Mouse (Mus musculus) central nervous system, embryonic 14 days (tissue): Measurements from ENCODE around the gene Dennd6b. TPM values are rescaled to one million over a fixed set of nuclear protein-coding genes. Genes with fewer than 3 reads are reported as not detected.

Experiments used
- polyA plus RNA-seq: library from polyadenylated mRNA; depleted of rRNA; stranded (reverse); fragments of >200 nt; gene quantifications from 2 replicates; pipeline ENCODE4 v1.2.3, GENCODE M21; 2012; rRNA removed

The Dennd6b gene
- 137 and 147 TPM in 2 replicates for polyA plus RNA-seq

DNA sequence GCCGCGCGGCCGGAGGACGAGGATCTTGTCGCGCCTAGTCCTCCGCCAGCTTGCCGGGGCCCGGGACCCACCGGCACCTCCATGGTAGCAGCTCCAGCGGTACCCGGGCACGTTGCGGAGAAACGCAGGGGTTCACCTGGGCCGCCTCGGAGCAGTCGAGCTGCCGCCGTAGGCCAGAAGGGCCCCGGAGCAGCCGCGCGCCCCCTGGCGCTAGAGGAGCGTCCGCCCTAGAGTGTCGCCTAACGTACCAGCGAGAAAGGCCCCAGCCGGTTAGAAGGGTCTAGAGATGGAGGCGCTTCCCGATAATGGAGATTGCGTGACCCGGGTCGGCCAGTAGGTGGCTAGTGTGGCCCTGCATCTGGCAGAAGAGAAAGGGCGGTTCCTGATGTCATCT lies at the start of gene Dennd6b:
Dennd6b (minus strand) TSS at position 184 of the 394 bp plus-strand sequence.

DNA sequence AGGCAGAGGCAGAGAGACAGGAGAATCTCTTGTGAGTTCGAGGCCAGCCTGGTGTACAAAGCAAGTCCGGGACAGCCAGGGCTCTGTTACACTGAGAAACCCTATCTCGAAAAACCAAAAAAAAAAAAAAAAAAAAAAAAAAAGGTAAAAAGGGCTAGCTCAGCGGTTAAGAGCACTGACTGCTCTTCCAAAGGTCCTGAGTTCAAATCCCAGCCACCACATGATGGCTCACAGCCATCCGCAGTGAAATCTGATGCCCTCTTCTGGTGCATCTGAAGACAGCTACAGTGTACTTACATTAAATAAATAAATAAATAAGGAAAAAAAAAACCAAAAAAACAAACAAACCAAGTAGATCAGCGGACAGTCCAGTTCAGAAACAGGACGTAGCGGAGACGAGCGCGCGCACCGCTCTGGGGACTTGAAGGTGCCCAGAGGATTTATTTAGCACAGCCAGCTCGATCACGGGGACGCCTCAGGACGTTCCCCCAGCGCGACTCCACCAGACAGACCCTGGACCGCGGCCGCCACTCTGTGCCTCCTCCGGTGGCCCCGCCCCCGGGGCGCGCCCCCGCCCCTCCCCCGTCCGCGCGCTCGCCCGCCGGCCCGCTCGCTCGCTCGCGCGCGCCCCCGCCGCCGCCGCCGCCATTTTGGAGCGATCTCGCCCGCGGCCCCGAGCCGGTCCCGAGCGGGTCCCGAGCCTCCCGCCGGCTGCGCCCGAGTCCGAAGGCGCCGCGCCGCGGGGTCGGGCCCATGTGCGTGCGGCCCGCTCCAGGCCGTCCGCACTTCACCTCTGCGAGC lies 14.8 kb upstream of the Dennd6b start, which contains the start of gene Ppp6r2:
Ppp6r2 (plus strand) TSS at position 639 of the 801 bp plus-strand sequence.

DNA sequence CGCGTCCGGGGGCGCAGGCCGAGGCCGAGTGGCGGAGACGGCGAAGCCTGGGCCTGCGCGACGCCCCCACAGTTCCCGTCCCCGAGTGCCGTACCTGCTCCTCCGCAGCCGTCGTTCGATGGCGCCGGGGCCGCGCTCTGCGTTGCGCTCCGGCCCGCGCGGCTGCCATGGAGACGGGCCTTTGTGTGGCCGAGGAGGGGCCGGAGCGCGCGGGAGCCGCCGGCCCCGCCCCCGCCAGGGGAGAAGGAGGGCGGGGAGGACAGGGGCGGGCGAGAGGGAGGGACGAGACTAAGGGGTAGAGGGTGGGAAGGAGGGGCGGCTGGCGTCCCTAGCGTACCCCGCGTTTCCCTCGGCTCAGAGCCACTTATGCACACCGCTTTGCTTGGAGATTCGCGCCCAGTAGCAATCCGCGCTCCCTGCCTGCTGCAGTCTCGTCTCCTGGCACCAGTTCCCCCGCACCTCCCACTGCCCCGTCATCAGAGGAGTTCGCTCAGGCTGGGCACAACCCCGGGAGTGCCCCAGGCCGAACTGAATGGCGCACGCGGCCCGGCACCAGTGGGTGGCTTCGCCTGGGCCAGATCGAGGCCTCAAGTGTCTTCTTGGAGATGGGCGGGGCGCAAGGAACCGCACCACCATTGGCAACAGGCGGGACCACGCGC lies 15.6 kb downstream of the Dennd6b start, which contains the start of gene Plxnb2:
Plxnb2 (minus strand) TSS at position 218 of the 659 bp plus-strand sequence.

DNA sequence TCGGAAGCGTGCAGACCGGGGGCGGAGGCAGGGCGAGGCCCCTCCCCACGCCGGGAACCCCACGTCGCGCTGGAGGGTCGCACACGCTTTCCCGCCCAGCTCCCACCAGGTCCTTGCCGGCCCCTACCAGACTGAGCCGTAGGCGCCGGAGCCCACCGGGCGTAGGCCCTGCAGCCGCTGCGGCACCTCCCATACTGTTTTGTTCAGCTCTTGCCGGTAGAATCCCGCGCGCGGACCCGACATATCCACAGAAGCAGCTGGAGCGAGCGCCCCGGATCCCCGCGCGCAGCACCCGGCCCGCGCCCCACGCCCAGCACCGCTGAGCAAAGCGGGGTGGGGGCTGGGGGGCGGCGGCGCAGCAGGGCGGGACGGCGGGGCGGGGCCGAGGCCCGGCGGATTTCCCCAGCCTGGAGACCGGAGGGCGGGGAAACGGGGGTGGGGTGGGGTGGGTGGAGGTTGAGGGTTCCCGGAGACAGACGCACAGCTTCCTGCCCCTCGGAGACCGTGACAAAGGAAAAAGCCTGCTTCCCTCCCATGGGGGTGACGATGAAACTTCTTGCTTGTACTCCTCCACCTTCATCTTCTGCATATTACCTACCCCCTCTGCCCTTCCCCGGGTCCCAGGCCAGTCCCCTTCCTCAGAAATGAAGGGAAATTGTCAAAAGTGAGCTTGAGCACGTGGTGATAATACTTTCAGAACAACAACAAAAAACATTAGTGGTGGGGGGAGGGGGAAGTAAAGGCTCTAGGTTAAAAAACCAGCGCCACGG lies 46.8 kb downstream of the Dennd6b start, which contains the start of gene Mapk11:
Mapk11 (minus strand) TSS at position 358 of the 770 bp plus-strand sequence.

DNA sequence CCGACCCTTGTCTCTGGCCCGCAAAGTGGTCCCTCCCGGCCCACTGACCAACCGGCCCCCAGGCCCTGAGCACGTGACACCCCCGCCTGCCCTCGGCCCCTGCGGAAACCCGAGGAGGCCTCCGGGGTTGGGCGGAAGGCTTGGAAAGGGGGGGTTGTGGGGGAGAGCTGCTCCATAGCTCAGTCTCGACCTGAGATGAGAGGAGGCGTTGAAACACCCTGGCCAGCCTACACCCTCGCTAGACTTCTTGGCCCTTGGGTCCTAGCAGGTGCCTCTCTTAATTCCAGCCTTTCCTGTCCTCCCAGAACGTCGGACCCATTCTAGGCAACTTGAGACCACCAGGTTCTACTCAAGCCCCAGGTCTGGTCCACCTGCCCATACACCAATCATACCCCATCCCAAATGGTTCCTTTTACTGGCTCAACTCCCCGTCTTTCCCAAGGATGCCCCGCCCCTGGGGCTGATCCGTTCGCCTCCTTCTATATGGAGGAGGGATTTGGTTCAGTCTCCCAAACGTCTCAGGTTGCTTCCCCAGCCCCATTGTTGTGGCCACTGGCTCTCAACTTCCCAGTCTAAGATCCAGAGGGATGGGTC lies 55.5 kb downstream of the Dennd6b start, which contains the start of gene Mapk12:
Mapk12 (minus strand) TSS at position 45 of the 594 bp plus-strand sequence.

Other genes with a start within 250 kb of the Dennd6b start
- gene Ttll8, start 242.1 kb downstream of the Dennd6b start, polyA plus RNA-seq, result 0.29 and 0.53 TPM in 2 replicates
- gene Mlc1, start 217.5 kb downstream of the Dennd6b start, polyA plus RNA-seq, result 9.9 and 17.6 TPM in 2 replicates
- not detected in 2 replicates for gene Mov10l1, start 213.6 kb downstream of the Dennd6b start, polyA plus RNA-seq
- gene Panx2, start 136.8 kb downstream of the Dennd6b start, polyA plus RNA-seq, result 12.5 and 14.4 TPM in 2 replicates
- gene Trabd, start 121.4 kb downstream of the Dennd6b start, polyA plus RNA-seq, result 41.0 and 43.0 TPM in 2 replicates
- 38.6 and 40.2 TPM in 2 replicates for gene Selenoo, start 107.4 kb downstream of the Dennd6b start, polyA plus RNA-seq
- 39.6 and 40.3 TPM in 2 replicates for gene Tubgcp6, start 73.4 kb downstream of the Dennd6b start, polyA plus RNA-seq
- gene Hdac10, start 67.8 kb downstream of the Dennd6b start, polyA plus RNA-seq, result 43.2 and 45.5 TPM in 2 replicates
- 15.5 TPM in 2 replicates for gene Mapk12, start 55.8 kb downstream of the Dennd6b start, polyA plus RNA-seq
- 63.8 and 66.3 TPM in 2 replicates for gene Mapk11, start 46.9 kb downstream of the Dennd6b start, polyA plus RNA-seq
- gene Plxnb2, start 15.7 kb downstream of the Dennd6b start, polyA plus RNA-seq, result 177 and 193 TPM in 2 replicates
- gene Ppp6r2, start 15.1 kb upstream of the Dennd6b start, polyA plus RNA-seq, result 132 and 154 TPM in 2 replicates
- gene Sbf1, start 118.8 kb upstream of the Dennd6b start, polyA plus RNA-seq, result 177 and 203 TPM in 2 replicates
- gene Adm2, start 126.2 kb upstream of the Dennd6b start, polyA plus RNA-seq, result 0.04 and 0.06 TPM in 2 replicates
- gene Miox, start 137.9 kb upstream of the Dennd6b start, polyA plus RNA-seq, result not detected in 2 replicates
- 28.3 and 34.0 TPM in 2 replicates for gene Lmf2, start 159.2 kb upstream of the Dennd6b start, polyA plus RNA-seq
- gene Ncaph2, start 159.2 kb upstream of the Dennd6b start, polyA plus RNA-seq, result 118 and 120 TPM in 2 replicates
- 26.9 and 27.1 TPM in 2 replicates for gene Sco2, start 177.3 kb upstream of the Dennd6b start, polyA plus RNA-seq
- gene Tymp, start 180.5 kb upstream of the Dennd6b start, polyA plus RNA-seq, result 2.6 and 2.8 TPM in 2 replicates
- gene Odf3b, start 182.8 kb upstream of the Dennd6b start, polyA plus RNA-seq, result 3.2 and 3.6 TPM in 2 replicates
- 0.01 TPM in 1 of 2 replicates, not detected in the other for gene Klhdc7b, start 188.4 kb upstream of the Dennd6b start, polyA plus RNA-seq
- not detected in 2 replicates for gene Syce3, start 214.0 kb upstream of the Dennd6b start, polyA plus RNA-seq
- 7.6 and 8.0 TPM in 2 replicates for gene Cpt1b, start 229.4 kb upstream of the Dennd6b start, polyA plus RNA-seq
- 3.0 and 3.3 TPM in 2 replicates for gene C730034F03Rik, start 233.1 kb upstream of the Dennd6b start, polyA plus RNA-seq
- 0.28 and 0.29 TPM in 2 replicates for gene Gm44502, start 233.2 kb upstream of the Dennd6b start, polyA plus RNA-seq
- gene Chkb, start 233.4 kb upstream of the Dennd6b start, polyA plus RNA-seq, result 86.7 and 102 TPM in 2 replicates